Mouse (Mus musculus): Measurements from ENCODE around the gene Dock1. TPM values are rescaled to one million over a fixed set of nuclear protein-coding genes. Genes with fewer than 3 reads are reported as not detected.

Gene Dock1
- polyA plus RNA-seq, 1 experiment from 2014 or later: 29.0 TPM

GRCm38 (mm10) chr7:134725551-134726529, 55.4 kb downstream of the Dock1 start:
- WGBS: 42% methylated on average over 11 of the region's 11 CpGs
- H3K4me2 ChIP-seq: no peak overlapping the region

GRCm38 (mm10) chr7:134726530-134727258, 56.2 kb downstream of the Dock1 start:
- no peak overlapping the region for H3K27ac ChIP-seq
- no peak overlapping the region for H3K9ac ChIP-seq
- H3K4me1 ChIP-seq: peaks cover 6% of the 10 kb centered on the region; the same call in 1 of the 2 replicates
- H3K4me2 ChIP-seq: no peak overlapping the region
- 86% methylated on average over 5 of the region's 5 CpGs for WGBS
- ATAC-seq (ENCODE audit: insufficient read depth, low FRiP score, low read depth): no peak
- no peaks in the 10 kb centered on the region for H3K27me3 ChIP-seq (replicated peaks)
- H3K36me3 ChIP-seq: 0 out of 2 replicates have a peak, but pooled peaks cover 3% of the 10 kb centered on the region
- H3K4me3 ChIP-seq (replicated peaks): no peak overlapping the region
- no peaks in the 10 kb centered on the region for H3K9me3 ChIP-seq

More at GRCm38 (mm10) chr7:134725551-134726529, 55.4 kb downstream of the Dock1 start:
- Histone ChIP-seq H3K27ac (no peak overlapping the region), H3K9me3 (no peaks in the 10 kb centered on the region), H3K27me3 (replicated peaks) (no peaks in the 10 kb centered on the region), H3K9ac (no peak overlapping the region), H3K4me3 (replicated peaks) (no peak overlapping the region), H3K4me1 (peaks cover 6% of the 10 kb centered on the region; the same call in 1 of the 2 replicates), H3K36me3 (0 out of 2 replicates have a peak, but pooled peaks cover 3% of the 10 kb centered on the region)
- no peak for ATAC-seq (ENCODE audit: insufficient read depth, low FRiP score, low read depth)

- no peaks in the 10 kb centered on the region for H3K9me3 ChIP-seq
- no peak overlapping the region for H3K9ac ChIP-seq
Observed at GRCm38 (mm10) chr7:134729348-134729747, 58.9 kb downstream of the Dock1 start.

GRCm38 (mm10) chr7:134730406-134731126, 60.1 kb downstream of the Dock1 start:
- no peaks in the 10 kb centered on the region for H3K27me3 ChIP-seq (replicated peaks)
- WGBS: 88% methylated on average over 3 of the region's 3 CpGs
- H3K4me2 ChIP-seq: no peak overlapping the region
- no peaks in the 10 kb centered on the region for H3K4me1 ChIP-seq
- no peak for ATAC-seq (ENCODE audit: insufficient read depth, low FRiP score, low read depth)
- no peak overlapping the region for H3K4me3 ChIP-seq (replicated peaks)
- H3K27ac ChIP-seq: no peak overlapping the region
- H3K9me3 ChIP-seq: no peaks in the 10 kb centered on the region
- 0 out of 2 replicates have a peak, but pooled peaks cover 3% of the 10 kb centered on the region for H3K36me3 ChIP-seq
- no peak overlapping the region for H3K9ac ChIP-seq

More at GRCm38 (mm10) chr7:134729348-134729747, 58.9 kb downstream of the Dock1 start:
- no peak overlapping the region for H3K27ac ChIP-seq
- H3K4me3 ChIP-seq (replicated peaks): no peak overlapping the region
- 0 out of 2 replicates have a peak, but pooled peaks cover 3% of the 10 kb centered on the region for H3K36me3 ChIP-seq
- peaks cover 6% of the 10 kb centered on the region; the same call in 1 of the 2 replicates for H3K4me1 ChIP-seq
- no peaks in the 10 kb centered on the region for H3K27me3 ChIP-seq (replicated peaks)
- no peak overlapping the region for H3K4me2 ChIP-seq
- ATAC-seq (ENCODE audit: insufficient read depth, low FRiP score, low read depth): no peak

GRCm38 (mm10) chr7:134747059-134747458, 76.6 kb downstream of the Dock1 start:
- Histone ChIP-seq H3K9ac (no peak overlapping the region), H3K36me3 (peaks cover 47% of the 10 kb centered on the region), H3K4me2 (no peak overlapping the region), H3K27ac (no peak overlapping the region), H3K4me3 (replicated peaks) (no peak overlapping the region), H3K27me3 (replicated peaks) (no peaks in the 10 kb centered on the region), H3K9me3 (no peaks in the 10 kb centered on the region), H3K4me1 (no peaks in the 10 kb centered on the region)
- 97% methylated on average over 4 of the region's 4 CpGs for WGBS
- no peak for ATAC-seq (ENCODE audit: insufficient read depth, low FRiP score, low read depth)

GRCm38 (mm10) chr7:134748376-134748775, 77.9 kb downstream of the Dock1 start:
- Histone ChIP-seq H3K36me3 (peaks cover 45% of the 10 kb centered on the region), H3K4me3 (replicated peaks) (no peak overlapping the region), H3K4me2 (no peak overlapping the region), H3K9ac (no peak overlapping the region), H3K4me1 (no peaks in the 10 kb centered on the region), H3K27ac (no peak overlapping the region), H3K9me3 (no peaks in the 10 kb centered on the region), H3K27me3 (replicated peaks) (no peaks in the 10 kb centered on the region)
- 76% methylated on average over 3 of the region's 3 CpGs for WGBS
- ATAC-seq (ENCODE audit: insufficient read depth, low FRiP score, low read depth): no peak

- no peak for ATAC-seq (ENCODE audit: insufficient read depth, low FRiP score, low read depth)
- no peak overlapping the region for H3K4me2 ChIP-seq
- peaks cover 38% of the 10 kb centered on the region for H3K36me3 ChIP-seq
- no peak overlapping the region for H3K4me3 ChIP-seq (replicated peaks)
- no peaks in the 10 kb centered on the region for H3K27me3 ChIP-seq (replicated peaks)
- 88% methylated on average over 1 of the region's 1 CpGs for WGBS
- H3K4me1 ChIP-seq: no peaks in the 10 kb centered on the region
- no peak overlapping the region for H3K9ac ChIP-seq
- H3K9me3 ChIP-seq: no peaks in the 10 kb centered on the region
- no peak overlapping the region for H3K27ac ChIP-seq
Observed at GRCm38 (mm10) chr7:134749613-134750012, 79.2 kb downstream of the Dock1 start.

- H3K4me2 ChIP-seq: no peak overlapping the region
- H3K4me3 ChIP-seq (replicated peaks): no peak overlapping the region
- H3K36me3 ChIP-seq: peaks cover 41% of the 10 kb centered on the region
- WGBS: 94% methylated on average over 3 of the region's 3 CpGs
- no peak overlapping the region for H3K9ac ChIP-seq
- no peaks in the 10 kb centered on the region for H3K4me1 ChIP-seq
- no peak for ATAC-seq (ENCODE audit: insufficient read depth, low FRiP score, low read depth)
- H3K9me3 ChIP-seq: no peaks in the 10 kb centered on the region
- no peaks in the 10 kb centered on the region for H3K27me3 ChIP-seq (replicated peaks)
- H3K27ac ChIP-seq: no peak overlapping the region
Observed at GRCm38 (mm10) chr7:134751496-134751895, 81.0 kb downstream of the Dock1 start.

GRCm38 (mm10) chr7:134753417-134753816, 83.0 kb downstream of the Dock1 start:
- Histone ChIP-seq H3K4me3 (replicated peaks) (no peak overlapping the region), H3K9me3 (no peaks in the 10 kb centered on the region), H3K36me3 (peaks cover 41% of the 10 kb centered on the region), H3K27ac (no peak overlapping the region), H3K4me2 (no peak overlapping the region), H3K9ac (no peak overlapping the region), H3K27me3 (replicated peaks) (no peaks in the 10 kb centered on the region), H3K4me1 (no peaks in the 10 kb centered on the region)
- WGBS: 44% methylated on average over 5 of the region's 5 CpGs
- ATAC-seq (ENCODE audit: insufficient read depth, low FRiP score, low read depth): no peak

GRCm38 (mm10) chr7:134757605-134758004, 87.2 kb downstream of the Dock1 start:
- Histone ChIP-seq H3K4me2 (no peak overlapping the region), H3K9me3 (no peaks in the 10 kb centered on the region), H3K36me3 (peaks cover 35% of the 10 kb centered on the region), H3K4me3 (replicated peaks) (no peak overlapping the region), H3K4me1 (no peaks in the 10 kb centered on the region), H3K27ac (no peak overlapping the region), H3K9ac (no peak overlapping the region), H3K27me3 (replicated peaks) (no peaks in the 10 kb centered on the region)
- WGBS: 80% methylated on average over 7 of the region's 7 CpGs
- no peak for ATAC-seq (ENCODE audit: insufficient read depth, low FRiP score, low read depth)

- peaks cover 46% of the 10 kb centered on the region for H3K36me3 ChIP-seq
Observed at GRCm38 (mm10) chr7:134761799-134762198, 91.3 kb downstream of the Dock1 start.

More at GRCm38 (mm10) chr7:134761799-134762198, 91.3 kb downstream of the Dock1 start:
- Histone ChIP-seq H3K4me2 (no peak overlapping the region), H3K9ac (no peak overlapping the region), H3K4me3 (replicated peaks) (no peak overlapping the region), H3K27me3 (replicated peaks) (no peaks in the 10 kb centered on the region), H3K9me3 (no peaks in the 10 kb centered on the region), H3K27ac (no peak overlapping the region), H3K4me1 (no peaks in the 10 kb centered on the region)
- 82% methylated on average over 4 of the region's 4 CpGs for WGBS
- ATAC-seq (ENCODE audit: insufficient read depth, low FRiP score, low read depth): no peak

Data from stomach, embryonic 15.5 days (tissue).